Mouse (Mus musculus) embryo, embryonic 10 days (tissue): ENCODE results near the gene Bmpr2.

Experiments used
- DNase-seq: peaks from one replicate; pipeline ENCODE4 v3.0.0-alpha.2; 2015; ENCODE audit warnings: low spot score

The Bmpr2 gene

GRCm38 (mm10) chr1:59901082-59901876 is 138.1 kb downstream of the Bmpr2 start:
- no peak for DNase-seq

DNA sequence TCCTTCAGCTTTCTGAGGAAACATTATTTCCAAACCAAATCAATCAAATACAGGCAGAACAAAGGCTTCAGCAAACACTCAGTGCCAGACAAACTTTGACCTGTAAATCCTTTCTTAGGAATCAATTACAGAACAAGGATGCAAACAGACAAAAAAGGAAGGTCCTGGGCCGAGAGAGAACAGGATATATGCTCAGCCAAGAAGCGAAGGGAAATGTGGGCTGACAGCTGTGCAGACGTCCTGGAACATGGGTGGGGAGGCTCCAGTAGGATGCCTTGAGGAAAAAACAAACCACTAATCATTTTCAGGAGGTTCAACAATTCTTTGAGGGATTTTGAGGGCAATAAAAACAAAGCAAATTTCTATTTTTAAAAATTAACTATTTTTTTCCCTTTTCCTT is 139.4 kb downstream of the Bmpr2 start:
- no peak for DNase-seq

- DNase-seq = no peak
Measured at GRCm38 (mm10) chr1:59904630-59905295, 141.6 kb downstream of the Bmpr2 start.

DNA sequence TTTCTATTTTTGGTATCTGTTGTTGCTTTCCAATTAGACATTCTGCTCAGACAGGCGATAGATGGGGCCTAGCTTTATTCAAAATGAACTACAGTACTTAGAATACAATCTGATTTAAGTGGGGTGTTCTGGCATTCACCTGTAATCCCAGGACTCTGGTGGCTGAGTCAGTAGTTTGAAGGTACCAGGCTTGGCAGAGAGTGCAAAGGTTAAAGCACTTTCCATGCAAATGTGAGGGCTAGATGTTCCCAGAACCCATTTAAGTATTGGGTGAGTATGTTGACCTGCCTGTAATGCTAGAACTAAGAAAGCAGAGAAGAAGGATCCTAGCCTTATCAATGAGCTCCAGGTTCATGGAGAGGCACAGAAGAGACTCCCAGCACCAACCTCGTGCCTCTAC is 142.7 kb downstream of the Bmpr2 start:
- DNase-seq = no peak

GRCm38 (mm10) chr1:59906819-59907521 is 143.8 kb downstream of the Bmpr2 start:
- no peak for DNase-seq

DNA sequence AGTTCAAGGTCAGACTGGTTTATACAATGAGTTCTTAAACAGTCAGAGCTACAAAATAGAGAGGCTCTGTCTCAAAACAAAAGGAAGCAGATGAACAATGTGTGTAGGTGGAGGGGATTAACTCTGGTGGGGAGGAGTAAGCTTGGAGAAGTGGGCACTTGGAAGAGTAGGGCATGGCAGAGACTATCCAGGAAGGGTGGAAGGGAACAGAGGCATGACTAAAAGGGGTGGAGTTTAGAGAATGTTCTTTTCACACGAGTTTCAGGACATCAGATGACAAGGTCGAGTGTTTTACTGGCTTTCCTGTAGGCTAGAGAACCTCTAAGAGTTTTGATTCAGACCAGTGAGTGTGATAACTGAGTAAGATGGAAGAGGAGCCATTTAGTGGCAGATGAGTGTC is 144.5 kb downstream of the Bmpr2 start:
- no peak for DNase-seq

DNA sequence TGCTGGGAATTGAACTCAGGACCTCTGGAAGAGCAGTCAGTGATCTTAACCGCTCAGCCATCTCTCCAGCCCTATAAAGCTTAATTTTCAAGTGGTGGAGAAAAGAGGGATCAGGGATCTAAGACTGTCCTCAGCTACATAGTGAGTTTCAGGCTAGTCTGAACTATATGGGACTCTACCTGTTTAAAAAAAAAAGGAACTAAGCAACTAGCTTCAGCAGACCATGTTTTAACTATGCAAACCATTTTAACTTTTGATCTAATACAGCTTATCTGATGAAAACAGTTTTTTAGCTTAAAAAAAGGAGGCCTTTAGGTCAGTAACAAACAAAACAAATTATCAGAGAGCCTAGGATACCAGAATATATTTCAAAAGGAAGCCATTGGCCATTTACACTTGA is 147.7 kb downstream of the Bmpr2 start:
- DNase-seq = no peak

DNA sequence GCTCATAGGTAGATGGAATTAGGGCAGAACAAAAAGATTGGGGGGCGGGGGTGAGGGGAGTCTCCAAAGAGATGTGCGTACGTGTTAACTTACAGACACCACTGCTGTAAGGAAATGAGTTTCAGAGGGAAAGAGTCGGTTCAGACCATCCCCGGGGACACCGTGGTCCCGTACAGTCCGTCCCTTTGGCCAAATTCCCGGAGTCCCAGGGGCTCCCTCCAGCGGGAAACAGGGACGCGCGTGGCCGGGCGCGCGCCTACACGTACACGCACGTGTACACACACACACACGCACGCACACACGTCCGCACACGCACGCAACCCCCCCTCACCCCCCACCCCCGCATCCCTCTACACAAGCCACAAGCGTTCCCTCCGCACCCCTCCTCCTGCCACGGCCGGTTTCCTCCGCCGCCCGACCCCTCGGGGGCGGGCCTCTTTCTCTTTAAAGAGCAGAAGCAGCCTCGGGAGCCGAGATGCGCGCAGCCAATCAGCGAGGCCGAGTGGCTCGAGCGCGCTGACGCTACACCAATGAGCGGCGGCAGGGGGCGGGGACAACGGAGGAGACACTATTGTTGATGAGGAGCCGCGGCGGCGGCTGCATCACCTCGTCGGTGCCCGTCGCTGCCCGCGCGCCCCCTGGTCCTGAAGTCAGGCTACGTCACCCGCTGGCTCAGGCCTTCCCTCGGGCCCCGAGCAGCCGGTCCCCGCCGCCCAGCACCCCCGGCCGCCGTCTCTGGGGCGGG is 149.4 kb downstream of the Bmpr2 start, which contains the start of gene Fam117b:
Gene Fam117b, plus strand, starts transcription at position 594 of the 745 bp plus-strand sequence.
- peak; percentile 100 for DNase-seq

DNA sequence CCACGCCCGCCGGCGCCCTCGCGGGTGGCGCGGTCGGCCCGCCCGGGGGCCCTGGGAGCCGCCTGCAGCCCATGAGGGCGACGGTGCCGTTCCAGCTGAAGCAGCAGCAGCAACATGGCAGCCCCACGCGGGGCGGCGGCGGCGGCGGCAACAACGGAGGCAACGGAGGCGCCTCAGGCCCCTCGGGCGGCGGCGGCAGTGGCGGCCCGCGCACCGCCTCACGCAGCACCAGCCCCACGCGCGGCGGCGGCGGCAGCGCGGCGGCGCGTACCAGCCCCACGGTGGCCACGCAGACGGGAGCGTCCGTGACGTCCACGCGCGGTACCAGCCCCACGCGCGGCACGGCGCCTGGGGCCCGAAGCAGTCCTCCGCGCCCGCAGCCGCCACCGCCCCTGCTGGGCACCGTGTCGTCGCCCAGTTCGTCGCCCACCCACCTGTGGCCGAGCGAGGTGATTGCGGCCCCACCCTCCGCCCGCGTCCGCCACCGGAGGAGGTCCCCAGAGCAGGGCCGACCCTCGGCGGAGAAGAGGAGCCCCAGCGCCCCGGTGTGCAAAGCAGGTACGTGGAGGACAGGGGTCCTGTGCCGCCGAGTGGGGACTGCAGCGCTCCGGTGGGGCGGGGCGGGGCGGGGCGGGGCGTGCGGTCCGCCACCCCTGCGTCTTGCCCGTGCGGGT is 150.1 kb downstream of the Bmpr2 start:
- DNase-seq = peak; percentile 43

DNA sequence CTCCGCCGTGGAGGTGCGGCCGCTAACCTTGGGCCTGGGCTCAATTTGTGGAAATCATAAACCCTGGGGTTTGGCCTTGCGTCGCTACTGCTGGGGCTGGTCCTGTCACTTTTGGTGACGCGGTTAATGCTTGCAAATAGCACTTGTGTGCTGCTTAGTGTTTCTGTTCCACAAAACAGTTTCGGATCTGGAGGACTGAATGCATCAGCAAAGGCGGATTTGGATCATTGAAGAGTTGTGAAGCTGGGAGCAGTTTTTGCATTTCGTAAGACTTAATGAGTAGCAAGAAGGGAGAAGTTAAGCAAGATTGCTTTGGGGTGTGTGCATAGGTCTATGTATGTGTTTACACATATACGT is 150.6 kb downstream of the Bmpr2 start:
- DNase-seq = peak; percentile 51

DNA sequence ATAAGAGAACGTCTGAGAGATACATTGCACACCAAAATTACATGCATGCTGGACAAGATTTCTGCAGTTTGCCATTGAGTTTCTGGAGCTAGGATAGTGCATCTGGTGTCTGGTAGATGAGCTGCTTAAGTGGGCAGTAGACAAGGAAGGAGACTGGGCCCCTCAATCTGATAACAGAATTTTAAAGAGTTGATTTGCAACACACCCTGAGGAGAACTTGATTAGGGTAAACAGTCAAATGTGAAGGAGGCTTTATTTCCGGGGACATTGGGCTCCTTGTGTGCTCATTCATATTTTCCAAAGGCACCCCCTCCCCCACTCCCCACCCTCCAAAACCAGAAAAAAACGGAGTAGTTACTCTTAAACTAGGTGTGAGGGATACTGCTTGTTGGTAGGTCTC is 151.6 kb downstream of the Bmpr2 start:
- DNase-seq = no peak

- DNase-seq = no peak
Measured at GRCm38 (mm10) chr1:59915843-59916610, 152.8 kb downstream of the Bmpr2 start.

- no peak for DNase-seq
Measured at GRCm38 (mm10) chr1:59917401-59917800, 154.2 kb downstream of the Bmpr2 start.

GRCm38 (mm10) chr1:59918075-59918474 is 154.9 kb downstream of the Bmpr2 start:
- DNase-seq = no peak

DNA sequence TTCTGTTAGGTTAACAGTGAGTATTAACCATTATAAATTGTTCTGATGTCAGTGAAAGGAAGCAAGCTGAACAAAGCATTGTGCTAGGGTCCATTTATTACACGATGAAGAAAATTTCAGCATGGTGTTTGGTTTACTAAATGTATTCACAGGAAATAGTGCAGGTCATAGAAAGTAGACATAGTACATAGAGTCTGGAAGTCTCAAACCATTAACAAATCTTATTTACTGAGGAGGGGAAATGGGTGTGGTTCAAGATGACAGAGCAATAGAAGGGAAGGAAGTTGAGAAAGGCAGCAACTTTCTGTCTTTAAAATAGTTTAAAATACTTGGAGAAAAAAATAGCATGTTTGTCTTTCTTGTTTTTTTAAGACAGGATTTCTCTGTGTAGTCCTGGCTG is 160.0 kb downstream of the Bmpr2 start:
- no peak for DNase-seq

GRCm38 (mm10) chr1:59923673-59924072 is 160.5 kb downstream of the Bmpr2 start:
- no peak for DNase-seq

DNA sequence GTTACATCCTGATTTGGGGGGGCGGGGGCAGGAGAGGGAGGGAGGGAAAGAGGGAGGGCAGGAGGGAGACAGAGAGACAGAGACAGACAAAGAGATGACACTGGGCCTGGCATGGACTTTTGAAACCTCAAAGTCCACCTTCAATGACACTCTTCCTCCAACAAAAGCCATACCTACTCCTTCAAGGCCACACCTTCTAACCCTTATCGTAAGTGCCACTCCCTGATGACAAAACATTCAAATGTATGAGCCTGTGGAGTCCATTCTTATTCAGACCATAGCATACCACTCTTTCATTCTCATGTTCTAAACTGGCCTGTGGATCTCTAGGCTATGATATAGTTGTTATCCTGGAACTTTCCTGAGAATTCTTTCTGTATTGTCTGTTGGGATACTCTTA is 161.2 kb downstream of the Bmpr2 start:
- DNase-seq = no peak

DNA sequence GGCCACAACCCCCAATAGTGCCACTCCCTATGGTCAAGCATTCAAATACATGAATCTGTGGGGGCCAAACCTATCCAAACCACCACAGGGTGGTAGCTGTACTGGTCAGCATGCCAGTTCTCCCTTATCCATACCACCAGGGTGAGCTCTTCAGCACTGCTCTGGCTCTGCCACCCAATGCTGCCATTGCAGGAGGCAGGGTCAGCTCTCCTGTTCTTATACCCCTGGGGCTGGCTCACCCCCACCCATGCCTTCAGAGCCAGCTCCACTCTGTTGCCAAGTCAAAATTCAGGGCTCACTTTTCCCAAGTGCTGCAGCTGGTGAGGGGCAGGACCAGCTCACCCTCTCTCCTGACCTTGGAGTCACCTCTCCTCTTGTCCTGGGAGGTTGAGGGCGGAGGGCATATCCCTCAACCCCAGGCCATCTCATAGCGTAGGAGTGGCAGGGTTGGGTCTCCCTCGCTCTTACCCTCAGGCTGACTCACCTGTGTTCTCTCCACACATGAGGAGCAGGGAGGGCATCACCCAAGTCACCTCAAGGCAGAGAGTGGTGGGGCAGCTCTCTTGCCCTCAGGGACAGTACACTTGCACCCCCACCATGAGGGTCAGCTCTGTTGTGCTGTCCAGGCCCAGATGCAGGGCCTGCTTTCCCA is 162.9 kb downstream of the Bmpr2 start:
- DNase-seq = no peak

GRCm38 (mm10) chr1:59927131-59927680 is 164.0 kb downstream of the Bmpr2 start:
- no peak for DNase-seq
